Mouse (Mus musculus) cerebellum, postnatal 25 days (tissue): ENCODE data around the gene Bend3.

Experiments used
- DNase-seq, 2 experiments: peaks; one replicate each; pipeline ENCODE4 v3.0.0; 2021; ENCODE audit warnings: mixed read lengths in 2 of 2

Gene Bend3

DNA sequence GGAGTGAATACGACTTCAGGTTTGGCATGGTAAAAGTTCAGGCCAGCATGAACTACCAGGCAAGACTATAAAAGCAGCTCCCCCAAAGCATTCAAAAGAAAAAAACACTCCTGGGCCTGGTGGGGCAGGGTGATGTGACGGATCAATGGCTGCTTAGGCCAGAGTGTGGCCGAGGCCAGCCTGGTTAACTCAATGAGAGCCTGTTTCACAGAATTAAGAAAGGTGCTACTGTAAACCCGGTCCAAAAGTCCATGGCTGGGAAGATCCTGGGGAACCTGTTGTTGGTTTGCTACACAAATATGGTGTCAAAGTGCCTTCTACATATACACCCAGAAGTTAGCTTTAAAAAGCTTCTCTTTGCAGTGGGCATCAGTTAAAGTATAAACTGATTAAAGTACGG, 60.2 kb downstream of the Bend3 start:
- DNase-seq: no peak

DNA sequence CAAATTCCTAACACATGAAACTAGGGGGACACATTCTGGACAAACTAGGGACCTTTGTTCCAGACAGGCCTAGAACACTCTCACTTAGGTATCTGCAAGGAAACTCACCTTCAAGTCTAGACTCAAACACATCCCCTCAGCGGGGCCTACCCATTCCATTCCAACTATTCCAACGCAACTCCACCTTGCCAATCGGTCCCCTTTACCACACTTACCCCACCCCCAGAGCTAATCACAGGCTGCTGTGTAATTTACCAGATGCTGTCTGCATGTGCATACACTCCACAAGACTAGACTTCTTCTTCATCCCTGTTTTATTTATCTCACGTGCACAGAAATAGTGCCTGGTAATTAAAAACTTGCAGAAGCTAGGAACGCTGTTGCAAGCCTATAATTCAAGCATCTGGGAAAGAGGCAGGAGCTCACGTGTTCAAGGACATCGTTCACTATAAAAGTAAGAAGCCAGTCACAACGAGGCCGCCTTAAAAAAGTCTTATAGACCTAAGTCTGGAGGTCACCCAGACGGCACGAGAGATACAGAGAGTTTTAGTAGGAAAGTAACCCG, 61.2 kb downstream of the Bend3 start:
- DNase-seq: no peak

DNA sequence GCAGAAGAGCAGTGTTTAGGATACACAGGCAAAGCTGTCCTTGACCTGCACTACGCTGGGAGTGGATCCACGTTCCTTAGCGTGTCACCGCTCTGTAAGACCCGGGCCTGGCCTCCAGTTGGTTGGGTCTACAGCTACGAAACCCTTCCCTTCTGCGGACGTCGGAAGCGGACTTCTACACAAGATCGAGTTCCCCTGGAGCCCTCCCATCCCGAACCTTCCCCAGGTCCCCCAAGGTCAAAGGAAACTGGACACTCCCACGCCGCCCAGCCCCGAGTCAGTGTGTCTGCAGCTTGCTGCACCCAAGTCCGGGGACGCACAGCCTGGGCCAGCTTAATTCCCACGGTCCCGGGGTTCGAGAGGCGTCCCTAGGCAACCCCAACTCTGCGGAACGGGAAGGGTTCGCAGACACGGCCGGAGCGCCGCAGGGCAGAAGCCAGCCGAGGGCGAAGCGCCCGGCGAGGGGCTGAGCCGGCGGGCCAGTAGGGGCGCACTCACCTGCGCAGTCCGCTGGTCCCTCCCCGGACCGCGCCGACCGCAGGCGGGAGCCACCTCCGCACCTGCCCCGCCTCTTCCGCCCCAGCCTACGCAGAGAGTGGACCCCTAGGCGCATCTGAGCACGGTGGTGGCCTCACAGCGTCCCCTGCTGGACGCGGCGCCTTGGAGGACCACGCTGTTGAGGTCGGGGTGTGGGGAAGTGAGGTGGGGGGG, 62.0 kb downstream of the Bend3 start, which contains the start of gene 1700021F05Rik:
TSS of gene 1700021F05Rik (minus strand) at position 553 of the 711 bp plus-strand sequence.
- peak; percentile 96 to 99 for DNase-seq

DNA sequence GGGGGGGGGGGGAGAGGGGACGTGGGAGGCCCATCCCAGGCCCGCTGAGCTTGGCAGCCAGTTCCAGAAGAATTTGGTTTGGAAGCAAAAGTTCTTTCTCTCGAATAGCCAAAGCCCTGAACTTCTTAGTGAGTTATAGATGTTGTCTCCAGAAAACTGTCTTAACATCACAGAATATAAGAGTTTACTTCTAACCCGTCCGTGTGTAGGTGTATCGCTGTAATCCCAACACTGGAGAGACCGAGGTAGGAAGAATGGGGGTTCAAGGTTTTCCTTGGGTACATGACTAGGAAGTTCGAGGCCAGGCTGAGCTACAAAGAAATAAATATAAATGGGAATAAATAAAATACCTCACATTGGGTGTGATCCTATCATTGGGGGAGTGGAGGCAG, 62.5 kb downstream of the Bend3 start:
- DNase-seq: no peak

DNA sequence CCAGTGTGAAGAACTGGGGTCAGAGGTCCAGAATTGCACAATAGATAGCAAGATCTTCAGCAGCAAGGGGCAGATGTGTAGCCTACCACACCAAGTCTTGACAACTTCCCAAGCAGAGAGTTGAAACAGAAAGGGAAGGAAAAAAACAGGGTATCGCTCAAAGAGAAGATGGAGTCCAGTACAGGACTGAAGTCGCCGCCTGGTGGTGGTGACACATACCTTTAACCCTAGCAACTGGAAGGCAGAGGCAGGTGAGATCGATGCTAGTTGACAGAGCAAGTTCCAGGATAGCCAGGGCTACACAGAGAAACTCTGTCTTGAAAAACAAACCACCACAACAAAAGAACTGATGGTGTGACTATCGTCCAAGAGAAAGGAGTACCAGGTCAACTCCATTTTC, 70.8 kb downstream of the Bend3 start:
- DNase-seq: no peak

DNA sequence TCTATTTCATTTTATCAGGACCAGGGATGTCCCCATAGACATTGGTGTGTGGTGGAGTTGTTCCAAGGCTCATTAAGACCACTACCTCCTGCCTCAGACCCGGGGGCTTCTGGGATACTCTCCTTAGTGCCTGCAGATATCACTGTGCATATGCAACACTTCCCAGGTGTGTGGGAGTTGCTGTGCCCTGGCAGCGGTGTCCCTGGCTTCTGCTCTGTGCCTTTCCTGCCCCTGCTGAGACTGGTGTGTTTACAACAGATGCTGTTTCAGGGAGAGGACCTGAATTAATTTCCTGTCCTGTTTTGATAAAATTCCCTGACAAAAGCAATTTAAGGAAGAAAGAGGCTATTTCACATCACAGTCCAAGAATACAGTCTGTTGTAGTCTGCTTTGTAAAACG, 72.3 kb downstream of the Bend3 start:
- DNase-seq: no peak

DNA sequence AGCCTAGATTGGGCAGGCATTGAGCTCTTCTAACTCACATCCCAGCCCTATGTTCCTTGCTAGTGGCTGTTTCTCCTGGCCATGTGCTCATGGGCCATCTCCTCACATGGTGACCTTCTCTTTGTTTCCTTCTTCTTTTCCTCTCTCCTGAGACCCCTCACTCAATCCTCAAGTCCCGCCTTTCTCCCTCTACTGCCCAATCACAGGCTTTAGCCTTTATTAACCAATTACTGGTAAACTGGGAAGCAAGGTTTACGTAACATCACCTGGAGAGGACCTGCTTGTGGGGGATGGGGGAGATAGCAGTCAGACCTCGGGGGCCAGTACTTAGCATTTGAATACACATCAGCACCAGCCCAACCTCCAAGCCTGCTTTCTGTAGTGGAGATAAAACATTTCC, 72.8 kb downstream of the Bend3 start:
- no peak for DNase-seq

DNA sequence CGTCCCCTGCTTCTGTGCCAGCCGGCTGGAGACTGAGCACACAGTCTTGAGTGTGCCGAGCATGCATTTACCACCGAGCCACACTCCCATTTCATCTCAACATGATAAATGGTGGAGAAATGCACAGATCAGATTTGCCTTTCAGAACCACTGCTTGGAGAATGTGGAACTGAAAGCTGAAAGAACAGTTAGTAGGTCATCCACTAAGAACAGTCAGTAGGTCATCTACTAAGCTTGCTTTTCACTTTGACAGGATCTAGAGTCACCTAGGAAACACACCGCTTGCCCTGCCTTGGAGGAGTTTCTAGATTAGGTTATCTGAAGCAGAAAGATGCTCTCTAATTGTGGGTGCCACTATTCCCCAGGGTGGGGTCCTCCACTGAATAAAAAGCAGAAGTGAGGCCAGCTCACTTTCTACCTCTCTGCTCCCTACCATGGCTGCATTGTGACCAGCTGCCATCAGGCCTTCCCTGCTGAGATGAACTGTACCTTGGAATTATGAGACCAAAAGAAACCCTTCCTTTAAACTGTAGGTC, 79.1 kb downstream of the Bend3 start:
- no peak for DNase-seq

DNA sequence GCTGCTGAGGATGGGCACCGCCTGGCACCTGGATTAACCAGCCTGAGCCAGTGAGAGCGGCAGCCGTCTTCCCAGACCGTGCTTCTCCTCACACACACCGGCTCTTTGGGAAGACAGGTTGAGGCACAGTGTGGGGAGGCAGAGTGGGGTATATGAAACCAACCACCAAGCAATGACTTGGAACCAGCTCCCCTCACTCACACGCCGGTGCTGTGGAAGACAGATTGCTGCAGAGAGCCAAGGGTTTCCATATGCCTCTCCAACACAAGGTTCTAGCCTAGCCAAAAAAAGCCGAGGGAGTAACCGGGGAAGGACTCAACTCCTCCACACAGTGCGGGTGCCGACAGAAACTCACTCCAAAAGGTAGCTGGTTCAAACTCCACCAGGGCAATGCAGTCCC, 80.7 kb downstream of the Bend3 start:
- DNase-seq: no peak

DNA sequence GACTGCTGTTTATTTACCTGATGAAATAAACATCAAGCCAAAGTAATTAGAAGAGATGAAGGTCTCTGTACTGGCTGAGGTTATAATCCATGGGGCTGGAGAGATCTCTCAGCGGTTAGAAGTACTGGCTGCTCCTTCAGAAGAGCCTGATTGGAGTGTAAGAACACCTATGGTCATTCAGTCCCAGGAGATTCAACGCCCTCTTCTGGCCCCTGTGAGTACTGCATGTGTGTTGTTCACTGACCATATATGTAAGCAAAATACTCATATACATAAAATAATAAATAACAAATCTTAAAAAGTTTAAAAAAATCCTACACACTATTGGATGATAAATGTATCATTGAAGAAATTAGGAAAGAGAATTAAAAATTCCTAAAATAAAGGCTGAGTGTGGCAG, 82.1 kb downstream of the Bend3 start:
- DNase-seq: no peak

DNA sequence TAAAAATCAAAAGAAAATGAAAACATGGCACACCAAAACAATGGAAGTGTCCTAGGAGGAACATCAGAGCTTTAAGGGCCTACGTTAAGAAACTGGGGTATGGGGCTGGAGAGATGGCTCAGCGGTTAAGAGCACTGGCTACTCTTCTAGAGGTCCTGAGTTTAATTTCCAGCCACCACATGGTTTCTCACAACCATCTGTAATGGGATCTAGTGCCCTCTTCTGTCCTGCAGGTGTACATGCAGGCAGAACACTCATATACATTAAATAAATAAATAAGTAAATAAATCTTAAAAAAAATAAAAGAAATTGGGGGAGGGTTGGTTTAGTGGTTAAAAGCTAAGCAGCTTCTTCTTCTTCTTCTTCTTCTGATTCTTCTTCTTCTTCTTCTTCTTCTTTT, 82.7 kb downstream of the Bend3 start:
- no peak for DNase-seq
